Mouse (Mus musculus): ENCODE data around the gene Mindy4.
"Not testable (repeated sequence)": the region's sequence is repeated elsewhere in the genome, so short reads cannot be mapped to it uniquely, and the experiment has no call there.

Mindy4 gene

GRCm38 (mm10) chr6:55202913-55203910 lies at the start of gene Mindy4:
TSS of gene Mindy4 (plus strand) at chr6:55203383.
- DNase-seq = peak; percentile 84

GRCm38 (mm10) chr6:55159256-55159655 lies 43.9 kb upstream of the Mindy4 start:
- DNase-seq = no peak

GRCm38 (mm10) chr6:55161311-55161761 lies 41.8 kb upstream of the Mindy4 start:
- DNase-seq = no peak

- no peak for DNase-seq
Observed at GRCm38 (mm10) chr6:55163046-55163584, 40.1 kb upstream of the Mindy4 start.

GRCm38 (mm10) chr6:55166777-55167463 lies 36.3 kb upstream of the Mindy4 start:
- DNase-seq = peak; percentile 69

GRCm38 (mm10) chr6:55169818-55170217 lies 33.4 kb upstream of the Mindy4 start:
- DNase-seq = no peak

GRCm38 (mm10) chr6:55171638-55172037 lies 31.5 kb upstream of the Mindy4 start:
- DNase-seq = no peak

- no peak for DNase-seq
Observed at GRCm38 (mm10) chr6:55173171-55173570, 30.0 kb upstream of the Mindy4 start.

GRCm38 (mm10) chr6:55173941-55174349 lies 29.2 kb upstream of the Mindy4 start:
- DNase-seq = no peak

- DNase-seq = no peak
Observed at GRCm38 (mm10) chr6:55174741-55175181, 28.4 kb upstream of the Mindy4 start, which contains the start of gene Inmt. TSS of gene Inmt (minus strand) at chr6:55175043.

GRCm38 (mm10) chr6:55175456-55175855 lies 27.7 kb upstream of the Mindy4 start:
- no peak for DNase-seq

GRCm38 (mm10) chr6:55175892-55176291 lies 27.3 kb upstream of the Mindy4 start:
- no peak for DNase-seq

GRCm38 (mm10) chr6:55177060-55177732 lies 26.0 kb upstream of the Mindy4 start:
- peak; percentile 42 for DNase-seq

- DNase-seq = no peak
Observed at GRCm38 (mm10) chr6:55179560-55179959, 23.6 kb upstream of the Mindy4 start.

- no peak for DNase-seq
Observed at GRCm38 (mm10) chr6:55182655-55183430, 20.3 kb upstream of the Mindy4 start.

- not testable (repeated sequence) for DNase-seq
Observed at GRCm38 (mm10) chr6:55187827-55188226, 15.4 kb upstream of the Mindy4 start.

GRCm38 (mm10) chr6:55189406-55189805 lies 13.8 kb upstream of the Mindy4 start:
- DNase-seq = no peak

- DNase-seq = no peak
Observed at GRCm38 (mm10) chr6:55191537-55191936, 11.6 kb upstream of the Mindy4 start.

GRCm38 (mm10) chr6:55193171-55193570 lies 10.0 kb upstream of the Mindy4 start:
- no peak for DNase-seq

- no peak for DNase-seq
Observed at GRCm38 (mm10) chr6:55199047-55199446, 4.1 kb upstream of the Mindy4 start.

- no peak for DNase-seq
Observed at GRCm38 (mm10) chr6:55203931-55204330, 748 bp downstream of the Mindy4 start.

- no peak for DNase-seq
Observed at GRCm38 (mm10) chr6:55207786-55208185, 4.6 kb downstream of the Mindy4 start.
